Mouse (Mus musculus) adrenal gland, adult 2 months (tissue): ENCODE measurements at regions not wholly inside any gene's neighbourhood (a gene's known extent, or its start where the extent isn't known, plus 50 kb on each side); places are given as distances from the start of the nearest gene placed in this dataset.
A peak's percentile ranks its signal among the peaks of the same experiment; 100 is the strongest.

Source experiments
- DNase-seq: peaks from one replicate; pipeline ENCODE4 v3.0.0; 2021

DNA sequence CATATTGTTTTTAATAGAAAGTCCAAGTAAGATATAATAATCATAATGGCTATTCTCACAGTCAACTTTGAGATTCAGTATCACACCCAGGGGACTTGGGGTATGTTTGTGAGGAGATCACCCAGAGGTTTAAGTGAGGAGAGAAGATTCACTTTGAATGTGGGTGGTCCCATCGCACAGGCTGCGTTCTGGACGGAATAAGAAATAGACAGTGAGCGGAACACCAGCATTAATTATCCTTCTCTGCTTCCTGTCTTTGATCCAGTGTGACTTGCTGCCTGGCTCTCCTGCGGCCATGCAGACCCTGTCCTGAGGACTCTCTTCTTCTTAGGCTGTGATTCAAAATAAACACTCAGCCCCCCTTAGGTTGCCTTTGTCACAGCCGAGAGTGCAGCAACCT, 60.6 kb upstream of the Kras start:
- no peak for DNase-seq

DNA sequence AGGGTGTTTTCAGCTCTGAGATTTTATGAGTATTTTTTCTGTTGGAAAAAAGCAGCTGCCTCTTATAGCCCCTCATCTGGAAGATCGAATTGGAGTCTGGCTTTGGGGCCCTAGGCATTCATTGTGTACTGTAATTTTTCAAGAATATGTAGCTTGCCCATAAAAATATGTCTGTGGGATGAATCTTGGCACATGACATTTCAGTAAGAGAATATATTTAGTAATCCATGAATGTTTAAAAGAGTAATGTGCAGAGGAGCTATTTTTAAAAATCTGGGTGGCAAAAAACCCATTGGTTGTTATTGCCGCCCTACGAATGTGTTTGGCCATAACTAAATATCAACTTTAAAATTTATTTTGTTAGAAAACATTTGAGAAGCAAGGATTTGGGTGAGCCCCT, 59.0 kb upstream of the Kras start:
- no peak for DNase-seq

DNA sequence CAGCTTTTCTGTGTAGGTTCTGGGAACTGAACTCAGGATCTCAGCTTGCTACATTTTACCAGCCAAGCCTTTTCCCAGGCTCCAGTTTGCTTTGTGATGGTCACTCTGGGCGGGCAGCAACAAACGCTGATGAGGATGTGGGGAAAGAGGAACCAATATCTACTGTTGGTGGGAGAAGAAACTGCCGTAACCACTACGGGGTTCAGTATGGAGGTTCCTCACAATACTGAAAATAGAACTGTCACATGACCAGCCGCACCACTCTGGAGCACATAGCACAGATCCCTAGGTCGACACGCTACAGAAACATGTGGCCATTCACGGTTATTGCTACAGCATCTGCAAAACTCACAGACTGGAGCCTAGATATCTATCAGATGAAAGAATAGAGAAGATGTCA, 57.2 kb upstream of the Kras start:
- DNase-seq: no peak

DNA sequence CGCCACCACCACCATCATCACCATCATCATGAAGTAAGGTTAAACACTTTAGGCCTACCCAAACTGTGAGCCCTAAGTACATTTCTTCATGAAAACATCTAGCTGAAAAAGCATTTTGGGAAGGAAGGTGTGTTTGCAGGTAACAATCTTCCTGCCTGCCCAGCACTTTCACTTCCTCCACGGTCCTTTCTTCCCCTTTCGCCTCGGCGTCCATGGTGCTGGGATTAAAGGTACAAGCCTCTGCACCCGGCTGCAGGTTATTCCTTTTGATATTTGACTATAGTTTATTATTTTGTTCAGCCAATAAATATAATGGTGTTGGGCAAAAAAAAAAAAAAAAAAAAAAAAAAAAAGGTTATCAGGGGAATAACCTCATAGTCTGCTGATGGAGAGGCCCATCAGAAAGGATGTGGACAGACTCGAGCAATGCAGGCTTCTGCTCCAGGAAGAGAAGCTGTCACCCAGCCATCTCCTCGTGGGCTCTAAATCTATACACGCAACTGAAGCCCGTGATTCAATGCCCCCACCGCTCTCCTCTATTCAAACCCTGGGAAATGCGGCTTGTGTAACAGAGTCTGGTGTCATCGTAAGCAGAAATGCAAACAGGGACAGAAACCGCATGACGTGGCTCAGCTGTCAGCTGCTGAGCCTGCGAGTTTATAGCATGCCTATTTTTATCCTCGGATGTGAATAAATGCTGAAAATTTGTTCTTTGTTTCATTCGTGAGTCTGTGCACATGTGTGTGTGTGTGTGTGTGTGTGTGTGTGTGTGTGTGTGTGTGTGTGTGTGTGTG, 56.5 kb upstream of the Kras start:
- DNase-seq: no peak

DNA sequence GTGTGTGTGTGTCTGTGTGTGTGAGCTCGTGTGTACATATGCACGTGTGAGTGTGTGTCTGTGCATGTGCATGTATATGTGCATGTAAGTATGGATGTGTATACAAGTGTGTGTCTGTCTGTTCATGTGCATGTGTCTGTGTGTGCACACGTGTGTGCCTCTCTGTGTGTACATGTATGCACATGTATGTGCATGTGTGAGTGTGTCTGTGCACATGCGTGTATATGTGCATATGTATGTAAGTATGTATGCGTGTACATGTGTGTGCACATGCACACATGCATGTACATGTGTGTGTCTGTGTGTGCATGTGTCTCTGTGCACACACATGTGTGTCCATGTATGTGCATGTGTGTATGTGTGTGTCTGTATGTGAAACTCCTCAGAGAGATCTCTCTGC, 55.6 kb upstream of the Kras start:
- DNase-seq: no peak

DNA sequence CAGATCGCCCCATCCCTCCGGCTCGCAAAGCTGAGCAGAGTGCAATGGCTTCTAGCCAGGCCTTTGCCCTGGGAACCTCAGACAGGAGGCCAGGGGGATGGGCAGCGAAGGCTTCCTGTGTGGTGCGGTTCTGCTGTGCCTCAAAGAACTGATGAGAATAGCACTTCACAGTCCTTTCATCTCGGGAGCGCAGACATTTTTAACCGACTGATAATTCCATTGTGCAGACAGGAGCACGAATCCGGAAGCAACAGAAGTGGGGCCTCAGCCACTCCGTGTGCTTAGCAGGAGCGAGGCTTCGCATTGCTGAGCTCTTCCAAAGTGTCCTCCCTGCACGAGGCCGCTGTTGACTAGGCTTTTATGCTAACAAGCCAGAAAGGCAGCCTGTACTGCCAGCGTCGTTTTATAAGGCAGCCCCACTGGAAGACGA, 53.6 kb upstream of the Kras start:
- DNase-seq: peak; percentile 38

DNA sequence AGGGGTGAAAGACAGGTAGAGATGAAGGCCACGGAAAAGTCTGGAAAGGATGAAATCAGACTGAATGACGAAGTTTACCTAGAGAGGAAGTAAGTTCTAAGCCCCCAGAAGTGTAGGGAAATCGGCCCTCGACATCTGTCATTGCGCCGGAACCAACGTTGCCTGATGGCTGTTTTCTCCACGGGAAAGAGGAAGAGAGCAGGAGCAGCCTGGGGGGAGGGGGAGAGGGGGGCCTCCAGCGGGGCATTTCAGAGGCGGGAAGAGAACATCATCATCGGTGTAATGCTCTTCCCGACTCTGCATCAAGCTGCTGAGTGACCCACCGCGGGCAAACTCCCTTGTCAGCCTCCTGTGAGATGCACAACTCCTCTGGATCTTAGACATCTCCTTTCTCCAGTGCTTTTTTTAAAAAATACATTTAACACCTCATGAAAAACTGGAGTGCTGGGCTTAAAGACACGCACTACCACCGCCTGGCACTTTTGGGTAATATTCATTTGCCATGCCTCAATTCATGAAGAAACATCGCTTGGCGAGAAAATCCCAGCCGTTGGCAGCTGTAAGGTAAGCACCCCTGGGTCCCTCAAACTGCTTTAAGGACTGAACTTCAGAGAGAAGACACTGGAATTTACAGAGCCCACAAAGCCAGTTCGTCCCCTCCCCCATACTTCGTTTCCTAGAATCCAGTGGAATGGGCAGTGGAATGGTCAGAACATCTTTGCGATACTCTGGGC, 53.0 kb upstream of the Kras start:
- DNase-seq: no peak

DNA sequence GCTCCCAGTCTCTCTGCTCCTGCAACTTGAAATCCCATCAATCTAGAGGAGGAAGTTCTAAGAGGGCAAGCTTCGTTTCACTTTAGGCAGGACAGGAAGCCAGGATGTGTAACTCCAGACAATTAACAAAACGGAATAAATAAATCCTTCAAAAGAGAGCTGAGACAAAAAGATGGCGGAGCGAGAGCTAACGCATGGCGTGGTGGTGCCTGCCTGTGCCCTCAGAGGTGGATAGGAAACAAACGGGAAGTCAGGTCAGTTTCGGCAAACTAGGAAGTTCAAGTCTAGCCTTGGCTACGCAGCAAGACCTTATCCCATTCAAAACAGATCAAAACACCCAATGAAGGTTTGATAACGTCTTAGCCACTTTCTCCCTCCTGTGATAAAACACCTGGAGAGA, 52.1 kb upstream of the Kras start:
- no peak for DNase-seq

DNA sequence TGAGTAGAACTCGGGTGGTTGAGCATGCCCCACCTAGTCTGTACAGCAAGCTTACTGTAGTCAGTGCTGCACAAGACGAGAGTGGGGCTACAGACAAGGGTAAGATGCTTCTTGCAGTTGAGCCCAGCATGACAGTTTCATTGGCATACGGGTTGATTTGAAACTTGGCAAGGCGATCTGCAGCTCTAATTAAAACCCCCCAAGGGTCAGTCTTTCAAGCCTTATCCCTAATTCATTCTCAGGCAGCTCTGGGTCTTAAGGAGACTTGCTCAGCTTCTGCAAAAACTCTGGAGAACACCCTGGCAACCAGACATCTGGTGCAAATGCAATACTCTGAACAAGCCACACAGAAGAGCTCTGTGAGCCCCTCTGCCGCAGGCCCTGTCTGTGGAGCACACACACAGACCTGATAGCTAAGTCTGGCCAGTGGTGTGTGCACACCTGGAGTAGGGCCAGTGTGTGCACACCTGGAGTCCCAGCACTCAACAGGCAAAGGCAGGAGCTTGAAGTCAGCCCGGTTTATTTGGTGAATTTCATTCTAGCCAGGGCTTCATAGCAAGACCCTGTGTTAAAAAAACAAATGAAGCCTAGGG, 50.3 kb upstream of the Kras start:
- no peak for DNase-seq
